Mouse (Mus musculus): ENCODE data around the gene Phgdh.

Phgdh gene

DNA sequence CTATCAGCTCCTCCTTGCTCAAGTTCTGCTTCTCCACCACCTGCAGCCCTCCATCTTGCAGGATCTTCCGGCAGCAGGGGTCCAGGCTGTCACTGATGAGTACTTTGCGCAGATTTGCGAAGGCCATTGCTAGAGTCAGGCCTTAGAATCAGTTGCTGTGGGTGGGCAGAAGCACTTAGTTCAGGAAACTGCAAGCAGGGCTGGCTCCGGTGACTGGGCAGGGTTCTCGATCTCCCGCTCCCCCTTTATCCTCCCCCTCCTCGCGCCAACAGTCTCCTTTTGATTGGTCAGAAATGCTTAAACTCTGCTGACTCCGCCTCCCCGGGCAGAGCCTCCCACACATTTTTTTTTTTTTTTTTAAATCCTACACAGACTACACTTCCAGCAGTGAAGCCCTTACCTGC, at the start of gene Phgdh:
Gene Phgdh, minus strand, starts transcription at position 285 of the 404 bp plus-strand sequence.
- peak; percentile 49 for DNase-seq

DNA sequence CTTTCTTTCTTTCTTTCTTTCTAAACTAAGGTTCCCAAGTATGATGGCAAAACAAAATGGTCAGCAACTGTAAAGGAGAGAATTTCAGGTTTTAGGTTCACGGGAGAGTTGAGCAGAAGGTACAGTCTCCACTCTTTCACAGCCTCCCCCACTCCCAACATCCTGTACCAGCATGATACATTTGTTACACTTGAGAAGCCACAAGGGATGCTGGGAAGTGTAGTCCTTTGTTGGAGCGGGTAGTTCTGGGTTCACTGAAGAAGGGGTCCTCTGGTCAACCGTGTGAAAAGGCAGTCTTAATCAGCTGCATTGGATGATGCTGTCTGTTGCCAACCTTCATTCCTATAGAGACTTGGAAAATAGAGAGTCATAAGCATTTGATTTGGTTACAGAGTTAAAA, 49.5 kb upstream of the Phgdh start:
- no peak for DNase-seq

DNA sequence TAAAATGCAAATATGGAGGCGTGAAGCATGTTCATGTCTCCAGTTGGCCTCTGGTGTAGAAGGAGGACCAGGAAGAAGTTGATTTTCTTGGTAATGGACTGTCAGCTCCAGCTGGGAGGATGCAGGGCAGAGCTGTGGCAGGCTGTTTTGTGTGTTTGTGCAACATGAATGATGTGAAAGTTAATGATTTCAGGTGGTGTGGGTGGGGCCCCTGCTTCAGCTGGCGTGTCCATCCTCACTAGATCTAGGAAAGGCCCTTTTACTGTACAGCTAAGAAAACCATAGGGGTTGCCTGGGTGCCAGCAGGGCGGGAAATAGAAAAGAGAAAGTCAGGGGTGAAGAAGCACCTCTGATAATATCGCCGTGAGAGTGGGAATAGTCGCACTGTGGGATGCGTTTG, 48.0 kb upstream of the Phgdh start:
- DNase-seq = no peak

DNA sequence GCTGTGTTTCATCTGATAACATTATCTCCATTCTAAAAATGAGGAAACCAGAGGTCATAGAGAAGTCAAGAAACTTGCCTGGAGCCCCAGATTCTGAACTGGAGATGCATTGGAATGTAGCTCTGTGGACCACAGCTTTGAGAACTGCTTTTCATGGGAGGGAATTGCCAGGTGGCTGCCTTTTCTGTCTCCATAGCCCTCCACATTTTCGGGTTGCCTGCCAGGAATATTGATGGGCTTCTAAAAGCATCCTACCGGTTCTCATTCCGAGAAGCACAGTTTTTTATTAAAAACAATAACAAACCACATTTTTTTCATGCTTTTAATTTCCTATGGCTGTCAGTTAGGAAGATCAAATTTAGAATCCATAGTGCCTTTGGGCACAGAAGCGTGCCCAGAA, 47.3 kb upstream of the Phgdh start:
- no peak for DNase-seq

DNA sequence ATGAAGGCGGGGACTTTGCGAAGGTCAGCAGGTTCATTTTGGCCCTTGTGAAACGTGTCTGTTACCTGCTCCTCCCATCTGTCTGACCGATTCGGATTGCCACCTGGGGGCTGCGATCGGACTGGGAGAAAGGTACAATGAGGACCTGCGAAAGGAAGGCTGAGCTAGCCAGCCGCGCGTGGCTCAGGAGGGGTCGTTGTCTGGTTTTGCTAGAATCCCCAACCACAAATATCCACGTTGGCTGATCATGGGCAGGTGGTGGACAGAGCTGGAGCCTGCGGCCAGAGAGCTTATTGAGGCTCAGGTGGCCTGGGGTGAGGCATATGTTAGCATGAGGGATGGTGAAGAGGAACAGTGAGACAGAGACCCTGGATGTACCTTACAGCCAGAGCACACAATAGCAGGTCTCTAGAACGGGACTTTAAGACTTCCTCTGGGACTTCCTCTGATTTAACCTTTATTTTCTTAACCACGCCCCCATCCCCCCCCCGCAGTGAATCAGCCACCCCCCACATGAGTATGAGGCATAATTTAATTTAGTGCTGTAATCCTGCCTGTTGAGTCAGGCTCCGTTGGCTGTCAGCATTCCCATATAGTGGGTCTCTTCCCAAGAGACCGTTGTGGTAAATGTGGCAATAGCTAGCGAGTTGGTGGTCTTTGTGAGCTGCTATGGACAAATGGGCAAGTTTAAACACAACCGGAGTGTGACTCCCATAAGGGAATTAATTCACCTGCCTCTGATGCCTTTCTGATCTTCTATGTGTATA, 43.4 kb upstream of the Phgdh start:
- DNase-seq = no peak

DNA sequence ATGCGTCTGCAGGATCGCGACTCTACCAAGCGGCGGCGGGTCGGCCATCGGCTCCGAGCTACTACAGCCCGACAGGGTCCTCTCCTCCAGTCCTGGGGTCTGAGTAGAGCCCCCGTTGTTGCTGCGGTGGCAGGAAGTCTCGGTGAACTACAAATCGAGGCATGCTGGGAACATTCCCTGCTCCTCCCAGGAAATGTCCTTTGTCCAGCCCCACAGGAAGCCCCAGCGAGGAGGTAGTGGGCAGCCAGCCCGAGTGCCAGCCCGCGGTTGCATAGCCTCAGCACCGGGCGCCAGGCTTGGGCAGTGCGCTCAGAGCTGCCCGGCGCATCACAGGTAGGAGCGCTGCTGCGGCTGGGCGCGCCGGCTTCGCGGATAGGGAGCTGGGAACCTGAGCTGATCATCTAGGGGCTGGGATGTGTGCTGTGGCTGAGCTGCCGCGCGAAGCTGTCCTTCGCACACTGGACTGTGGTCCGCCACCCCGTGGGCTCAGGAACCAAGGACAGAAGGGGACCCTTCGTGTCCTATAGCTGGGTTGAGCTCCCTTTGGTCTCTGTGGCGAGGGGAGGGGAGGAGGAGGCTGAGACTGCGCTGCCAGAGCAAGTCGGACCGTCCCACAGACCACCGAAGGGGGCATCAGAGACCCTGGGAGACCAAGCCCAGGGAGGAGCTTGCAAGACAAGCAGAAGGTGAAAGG, 42.6 kb upstream of the Phgdh start, which contains the start of gene Zfp697:
Gene Zfp697, plus strand, starts transcription at position 216 of the 694 bp plus-strand sequence.
- peak; percentile 81 for DNase-seq

DNA sequence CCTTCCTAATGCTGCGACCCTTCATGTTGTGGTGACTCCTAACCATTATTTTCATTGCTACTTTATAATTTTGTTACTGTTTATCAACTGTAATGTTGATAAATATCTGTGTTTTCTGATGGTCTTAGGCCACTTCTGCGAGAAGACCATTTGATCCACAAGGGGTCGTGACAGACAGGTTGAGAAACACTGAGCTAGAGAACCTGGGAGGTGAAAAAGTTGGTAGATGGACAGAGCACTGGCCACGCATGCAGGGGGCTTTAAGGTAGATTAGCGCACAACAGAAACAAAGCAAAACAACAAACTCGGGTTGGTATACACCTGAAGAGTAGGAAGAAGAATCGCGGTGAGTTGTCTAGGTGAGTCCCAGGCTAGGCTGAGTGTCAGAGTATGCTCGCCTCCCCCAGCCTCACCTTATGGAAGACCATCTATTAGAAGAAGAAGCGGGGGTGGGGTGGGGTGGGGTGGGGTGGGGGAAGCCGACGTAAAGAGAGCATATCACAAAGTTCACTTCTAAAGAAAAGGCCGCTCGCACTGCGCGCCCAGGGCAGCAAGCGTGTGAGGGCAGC, 42.0 kb upstream of the Phgdh start:
- no peak for DNase-seq

DNA sequence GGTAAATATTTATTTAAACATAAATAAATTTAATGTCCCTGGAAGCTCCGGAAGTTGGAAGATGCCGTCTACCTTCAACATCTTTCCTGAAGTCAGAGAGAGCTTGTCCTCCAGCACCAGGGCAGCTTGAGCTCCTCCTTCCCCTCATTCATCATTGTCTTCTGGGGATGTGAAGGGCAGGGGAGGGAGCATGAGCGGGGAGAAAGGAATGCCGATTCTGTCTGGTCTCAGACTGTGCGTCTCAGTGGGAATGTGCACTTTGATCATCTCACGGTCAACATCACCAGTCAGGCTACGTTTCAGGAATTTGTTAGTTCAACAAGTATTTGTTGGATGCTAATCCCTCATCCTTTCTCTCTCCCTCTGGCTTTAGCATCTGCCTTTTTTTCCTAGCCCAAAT, 39.4 kb upstream of the Phgdh start:
- DNase-seq = no peak

DNA sequence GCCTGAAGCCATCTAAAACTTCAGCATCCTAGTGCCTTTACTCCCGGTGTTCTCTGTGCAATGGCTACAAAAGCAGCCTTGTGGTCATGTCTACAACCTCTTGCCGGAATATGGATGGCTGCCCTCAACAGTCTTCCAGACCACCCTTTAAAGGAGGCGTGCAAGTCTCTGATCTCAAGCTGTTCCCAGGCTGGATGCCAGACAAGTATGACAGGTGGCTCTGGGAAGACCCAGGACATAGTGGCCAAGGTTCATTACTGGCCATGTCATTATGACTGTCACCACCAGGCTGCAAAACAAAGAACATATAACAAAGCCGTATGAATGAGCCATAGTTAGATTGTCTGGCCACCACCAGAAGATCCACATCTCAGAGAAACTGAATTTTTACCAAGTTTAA, 38.5 kb upstream of the Phgdh start:
- no peak for DNase-seq

DNA sequence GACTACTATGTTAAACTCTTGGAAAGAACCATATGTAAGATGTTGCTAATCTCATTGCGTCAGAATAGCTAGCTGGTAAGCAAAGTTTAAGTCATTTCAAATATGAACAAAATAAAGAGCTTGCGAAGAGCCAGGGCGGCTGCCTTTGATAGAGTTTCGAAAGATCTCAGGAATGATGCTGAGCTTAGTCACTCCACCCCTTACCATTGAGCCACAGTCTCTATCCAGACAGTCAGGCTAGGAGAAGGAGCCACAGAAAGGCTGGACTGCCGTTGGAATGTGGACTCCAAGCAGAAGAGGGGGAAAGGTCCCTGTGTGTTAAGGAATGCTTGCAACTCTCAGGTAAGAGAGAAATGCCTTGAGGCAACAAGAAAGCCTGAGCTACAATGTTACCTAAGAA, 35.2 kb upstream of the Phgdh start:
- DNase-seq = no peak

DNA sequence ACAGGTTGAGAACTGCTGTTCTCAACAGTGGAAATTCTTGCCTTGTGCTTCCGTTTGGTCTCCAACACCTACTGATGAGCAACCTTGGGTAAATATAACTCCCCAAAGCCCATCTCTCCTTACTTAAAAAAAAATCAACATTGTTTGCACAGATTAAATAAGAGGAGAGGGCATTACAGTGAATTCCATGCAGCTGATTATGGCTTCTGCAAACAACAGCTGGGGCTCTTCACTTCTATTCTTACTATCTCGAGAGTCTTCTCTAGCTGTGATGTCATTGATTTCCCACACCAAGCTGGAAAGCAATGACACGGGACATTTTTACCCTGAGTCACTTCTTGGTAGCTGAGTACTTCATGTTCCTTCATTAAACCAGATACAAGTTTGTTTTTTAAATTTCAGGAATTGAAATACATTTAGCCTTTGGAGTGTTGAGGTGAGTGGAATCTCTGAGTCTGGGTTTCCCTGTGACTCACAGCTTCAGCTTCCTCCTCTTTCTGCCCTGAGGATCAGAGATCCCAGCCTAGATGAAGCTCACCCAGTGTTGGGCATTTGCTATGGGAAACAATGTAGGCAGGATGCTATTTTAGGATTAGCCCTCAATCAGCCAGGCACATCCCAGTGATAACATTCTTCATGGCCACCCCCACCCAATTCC, 34.4 kb upstream of the Phgdh start:
- DNase-seq = no peak

DNA sequence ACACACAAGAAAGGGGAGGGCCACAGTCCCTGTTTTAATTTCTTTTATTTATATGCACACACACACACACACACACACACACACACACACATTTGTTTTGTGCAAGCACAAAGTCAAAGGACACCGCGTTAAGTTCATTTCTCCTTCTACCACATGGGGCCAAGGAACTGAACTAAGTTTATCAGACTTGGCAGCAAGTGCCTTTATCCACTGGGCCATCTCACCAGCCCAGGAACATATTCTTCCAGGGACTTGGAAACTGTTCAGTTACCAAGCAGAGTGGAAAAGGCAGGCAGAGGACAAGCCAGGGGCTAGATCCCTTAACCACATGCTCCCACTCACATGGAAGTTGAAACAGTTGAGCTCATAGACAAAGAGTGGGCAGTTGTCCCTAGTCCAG, 29.0 kb upstream of the Phgdh start:
- DNase-seq = no peak

DNA sequence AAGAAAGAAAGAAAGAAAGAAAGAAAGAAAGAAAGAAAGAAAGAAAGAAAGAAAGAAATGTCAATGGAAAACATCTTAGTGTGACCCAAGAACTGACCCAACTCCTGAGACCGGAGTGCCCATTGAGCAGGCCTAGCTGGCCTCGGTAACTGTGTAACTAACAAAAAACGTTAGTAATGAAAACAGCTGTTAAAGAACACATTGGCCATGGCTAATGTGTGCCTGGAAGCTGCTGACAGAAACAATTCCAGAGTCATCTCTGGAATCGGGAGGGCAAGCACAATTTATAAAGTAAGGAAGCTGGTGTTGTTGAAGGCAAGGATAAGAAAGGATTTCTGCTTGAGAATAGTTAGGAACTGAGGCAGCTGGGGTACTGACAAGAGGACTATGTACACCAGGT, 28.5 kb upstream of the Phgdh start:
- no peak for DNase-seq

DNA sequence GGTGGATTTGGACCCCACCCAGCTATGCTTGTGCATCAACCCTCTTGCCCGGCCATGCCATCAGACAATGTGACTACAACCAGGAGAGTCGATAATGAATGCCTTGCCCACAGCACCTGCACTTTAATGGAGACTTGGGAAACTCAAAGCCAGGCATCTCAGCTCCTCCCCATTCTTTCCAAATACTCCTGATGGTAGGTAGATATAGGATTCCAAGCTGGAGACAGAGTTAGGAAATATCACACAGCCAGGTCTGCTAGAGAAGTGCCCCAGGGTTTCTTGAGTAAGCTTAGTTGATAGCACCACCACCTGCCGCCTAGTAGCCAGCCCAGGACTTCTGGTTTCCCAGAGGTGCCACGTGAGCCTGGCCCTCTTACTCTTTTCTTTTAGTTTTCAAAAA, 27.0 kb upstream of the Phgdh start:
- no peak for DNase-seq

DNA sequence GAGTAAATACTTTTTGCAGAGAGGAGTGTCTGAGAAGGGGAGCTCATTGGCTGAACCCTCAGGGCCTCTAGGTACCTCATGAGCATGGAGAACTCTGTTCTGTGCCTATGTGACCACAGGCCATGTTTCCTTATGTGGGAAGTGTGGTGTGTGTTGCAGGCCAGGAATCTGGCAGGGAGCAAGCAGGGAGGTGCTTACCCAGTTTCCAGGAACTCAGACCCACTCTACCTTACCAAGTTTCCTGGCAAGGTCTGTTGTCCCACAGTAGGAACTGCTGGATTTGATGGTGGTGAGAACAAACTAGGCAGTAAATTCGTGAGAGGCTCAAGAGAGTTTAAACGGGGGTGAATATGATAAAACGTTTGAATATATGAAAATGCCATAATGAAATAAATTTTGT, 26.3 kb upstream of the Phgdh start:
- no peak for DNase-seq

DNA sequence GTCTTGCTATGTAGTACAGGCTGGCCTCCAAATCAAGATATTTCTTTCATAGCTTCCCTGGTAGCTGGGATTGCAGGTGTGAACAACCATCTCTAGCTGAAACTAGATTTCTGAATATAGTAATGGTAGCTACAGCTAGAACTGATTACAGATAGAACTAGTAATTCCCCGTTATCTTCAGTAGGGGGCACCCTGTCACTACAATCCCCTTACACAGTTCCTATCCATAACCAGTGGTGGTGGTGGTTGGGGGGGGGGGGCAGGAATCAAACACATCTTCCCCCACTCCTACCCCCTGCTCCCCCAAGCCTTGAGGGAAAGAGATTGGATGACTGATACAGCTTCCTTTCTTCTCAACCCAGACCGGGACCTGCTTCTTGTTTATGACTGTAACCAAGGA, 23.0 kb upstream of the Phgdh start:
- DNase-seq = no peak

DNA sequence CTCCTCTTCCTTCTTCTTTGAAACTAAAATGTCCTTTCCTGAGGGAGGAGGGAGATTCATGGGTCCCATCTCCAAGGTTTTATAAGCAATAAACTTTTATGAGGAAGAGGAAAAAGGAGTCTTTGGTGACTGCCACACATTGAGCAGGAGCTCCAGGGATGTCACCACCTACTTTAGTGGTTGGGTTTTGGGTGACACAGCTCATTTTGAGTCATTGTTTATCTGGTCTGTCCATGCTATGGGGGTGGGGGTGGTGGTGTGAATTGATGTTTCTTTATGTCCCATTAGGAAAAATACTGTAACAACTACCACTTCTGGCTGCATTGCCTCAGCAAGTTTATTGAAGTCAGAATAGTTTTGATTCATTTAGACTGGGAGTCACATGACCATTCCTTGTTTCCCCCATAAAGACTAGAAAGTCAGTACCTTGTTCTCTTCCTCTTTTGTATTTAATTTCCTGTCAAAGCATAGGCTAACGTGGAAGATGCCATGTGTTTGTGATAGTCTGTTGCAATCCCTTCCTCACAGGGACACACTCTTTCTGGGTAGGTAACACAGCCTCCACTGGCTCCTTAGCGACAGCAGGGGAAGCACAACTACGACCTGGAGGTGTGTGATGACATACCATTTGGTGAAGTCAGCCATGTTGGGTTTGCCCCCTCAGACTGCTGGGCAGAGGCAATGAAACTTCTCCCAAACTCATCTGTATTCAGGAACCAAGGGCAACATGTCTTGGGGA, 17.0 kb upstream of the Phgdh start:
- no peak for DNase-seq

DNA sequence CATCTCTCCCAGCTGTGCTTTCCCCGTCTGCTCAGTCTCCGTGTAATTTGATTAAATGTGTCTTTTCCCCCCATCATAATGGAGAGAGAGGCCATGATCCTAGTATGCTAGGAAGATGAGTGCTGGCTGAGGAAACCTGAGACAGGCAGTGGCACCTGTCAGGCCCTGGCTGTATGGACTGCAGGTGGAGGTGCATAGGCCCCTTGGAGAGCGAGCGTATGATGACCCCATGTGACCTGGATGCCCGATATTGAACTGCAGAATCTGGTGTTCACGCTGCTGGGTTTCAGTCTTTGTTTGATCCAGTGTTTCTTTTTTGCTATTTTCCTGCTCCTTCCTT, 16.2 kb upstream of the Phgdh start:
- no peak for DNase-seq

DNA sequence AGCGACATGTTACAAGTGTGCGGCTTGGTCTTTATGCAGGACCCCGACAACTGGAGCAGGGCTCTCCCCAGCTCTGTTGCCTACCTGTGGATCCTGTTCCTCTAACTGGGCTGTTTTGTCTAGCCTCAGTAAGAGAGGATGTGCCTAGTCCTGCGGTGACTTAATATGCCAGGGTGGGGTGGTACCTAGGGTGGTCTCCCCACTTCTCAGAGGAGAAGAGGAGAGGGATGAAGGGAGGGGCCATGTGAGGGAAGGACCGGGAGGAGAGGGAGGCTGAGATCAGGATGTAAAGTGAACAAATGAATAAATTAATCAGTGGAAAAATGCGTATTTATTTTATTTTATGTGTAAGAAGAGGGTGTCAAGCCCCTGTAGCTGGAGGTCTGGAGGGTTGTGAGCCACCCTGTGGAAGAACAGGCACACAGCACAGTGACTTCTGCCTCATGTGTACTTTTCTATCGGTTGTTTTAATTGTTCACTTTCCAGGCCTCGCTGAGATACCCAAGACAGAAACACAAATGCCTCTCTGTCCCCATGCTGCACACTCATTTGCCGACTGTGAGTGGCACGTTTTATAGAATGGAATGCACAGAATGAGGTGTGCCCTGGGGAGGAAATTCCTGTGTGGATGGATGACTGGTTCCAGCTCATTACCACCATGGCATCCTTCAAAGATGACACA, 15.7 kb upstream of the Phgdh start:
- DNase-seq = no peak

DNA sequence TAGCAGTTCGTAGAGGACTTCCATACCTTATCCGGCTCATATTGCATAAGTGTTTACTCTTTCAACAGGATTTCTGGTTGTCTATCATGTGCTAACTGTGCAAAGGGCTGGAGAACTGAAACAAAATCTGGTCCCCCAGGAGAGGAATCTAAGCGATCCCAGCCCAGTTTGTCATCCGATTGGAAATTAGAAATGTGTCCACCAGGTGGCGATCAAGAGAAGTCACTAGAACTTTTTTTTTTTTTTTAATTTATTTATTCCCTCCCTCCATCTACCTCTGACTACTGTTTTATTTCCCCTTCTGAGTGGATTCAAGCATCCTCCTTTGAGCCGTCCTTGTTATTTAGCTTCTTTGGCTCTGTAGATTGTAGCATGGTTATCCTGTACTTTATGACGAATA, 14.1 kb upstream of the Phgdh start:
- peak; percentile 86 for DNase-seq

DNA sequence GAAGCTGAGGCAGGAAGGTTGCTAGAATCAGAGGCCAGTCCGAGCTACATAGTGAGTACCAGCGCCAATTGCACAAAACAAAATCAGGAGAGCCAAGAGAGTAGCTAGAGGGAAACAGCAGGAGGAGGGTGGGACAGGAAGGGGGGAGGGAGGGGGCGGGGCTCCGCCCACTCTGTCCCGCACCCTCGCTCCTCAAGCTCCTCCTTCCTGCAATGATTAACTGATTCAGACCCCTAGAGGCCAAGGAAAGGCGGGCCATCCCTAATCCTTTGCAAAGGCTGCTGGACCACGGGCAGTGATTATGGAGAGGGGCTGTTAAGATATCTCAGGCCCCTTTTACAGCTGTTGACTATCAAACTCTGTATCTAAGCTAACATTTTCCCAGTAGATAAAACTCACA, 8.9 kb upstream of the Phgdh start:
- no peak for DNase-seq

DNA sequence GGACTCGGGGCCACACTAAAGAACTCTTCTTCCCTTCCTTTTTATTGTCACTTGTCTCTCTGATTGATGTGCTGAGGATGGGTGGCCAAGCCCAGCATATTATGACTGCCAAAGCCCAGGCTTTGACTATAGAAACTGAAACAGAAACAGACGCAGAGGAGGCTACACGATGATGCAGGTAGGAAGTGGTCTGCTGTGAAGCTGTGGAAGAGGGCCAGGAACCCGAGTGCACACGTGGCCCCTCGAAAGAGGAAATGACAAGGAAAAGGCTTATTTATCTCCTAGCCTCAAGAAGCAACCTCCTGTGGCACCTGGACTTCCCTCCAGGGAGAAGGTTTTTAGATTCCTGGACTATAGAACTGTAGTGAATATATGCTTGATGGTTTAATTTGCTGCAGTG, 8.3 kb upstream of the Phgdh start:
- DNase-seq = no peak

DNA sequence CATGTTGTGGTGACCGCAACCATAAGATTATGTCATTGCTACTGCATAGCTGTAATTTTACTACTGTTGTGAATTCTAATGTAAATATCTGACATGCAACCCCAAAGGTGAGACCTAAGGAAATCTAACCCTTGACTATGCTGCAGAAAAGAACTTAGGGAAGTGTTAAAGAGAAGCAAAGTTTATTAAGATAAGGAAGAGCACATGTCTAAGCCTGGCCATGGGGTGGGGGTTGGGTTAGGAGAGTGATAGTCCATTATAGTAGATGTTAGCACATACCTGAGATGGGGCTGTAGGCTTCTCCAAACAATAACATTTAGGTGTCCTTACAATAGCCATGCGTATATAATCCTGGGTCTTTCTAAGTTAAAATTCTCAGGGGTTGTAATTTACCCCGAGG, 3.4 kb upstream of the Phgdh start:
- no peak for DNase-seq
